Comparison of ENCODE assay signal across 8 mouse cellular contexts in genomic region chr5:73854025-73854773, GRCm38 (mm10).
DNase-seq lines count a peak whose midpoint lies in the region; ATAC-seq and TF ChIP-seq lines count a peak whose summit lies in the region.

No protein-coding gene starts in this region.

- intact Hi-C loops in heart, postnatal 25 days (cut with DNase I) = loop anchor here (2.0 to 10.0 kb wide), 6 partner anchors 27 to 1303 kb away; no protein-coding TSS in a partner anchor

- no peak for TF ChIP-seq POLR2A in olfactory bulb, adult 2 months (IDR thresholded peaks at IDR 0.05; ENCODE audit: insufficient read depth, low read depth, low read length)

- H3K27ac ChIP-seq in forebrain, postnatal 0 days (ENCODE audit: low read depth, low read length) = no peak overlapping the region
- H3K27ac ChIP-seq in liver, postnatal 0 days (ENCODE audit: low read depth) = no peak overlapping the region
- H3K27ac ChIP-seq in olfactory bulb, adult 2 months (ENCODE audit: insufficient read depth, low read depth, low read length) = 0 out of 2 replicates have a peak overlapping the region, but pooled peaks have one; percentile 8

- H3K4me3 ChIP-seq in forebrain, postnatal 0 days (ENCODE audit: low read depth, low read length) = peak overlapping the region; percentile 15; the same call in 1 of the 2 replicates
- H3K4me3 ChIP-seq in liver, postnatal 0 days (ENCODE audit: low read depth, low read length) = no peak overlapping the region
- peak overlapping the region; percentile 15; the same call in 1 of the 2 replicates for H3K4me3 ChIP-seq in olfactory bulb, adult 2 months (ENCODE audit: insufficient read depth, low read depth, low read length)

- no peaks in the 10 kb centered on the region for H3K27me3 ChIP-seq in forebrain, postnatal 0 days (ENCODE audit: insufficient read depth, low read length)
- no peaks in the 10 kb centered on the region for H3K27me3 ChIP-seq in liver, postnatal 0 days (ENCODE audit: insufficient read depth, low read length)

- 34% methylated on average over 22 of the region's 22 CpGs for WGBS in forebrain, postnatal 0 days
- 47% methylated on average over 22 of the region's 22 CpGs for WGBS in liver, postnatal 0 days (ENCODE audit: insufficient replicate concordance)
- 20% methylated on average over 22 of the region's 22 CpGs for WGBS in olfactory bulb, adult 2 months

- peak; percentile 99 for ATAC-seq in forebrain, postnatal 0 days
- ATAC-seq in liver, postnatal 0 days = no peak

- peak; percentile 97 for TF ChIP-seq CTCF in forebrain, postnatal 0 days (IDR thresholded peaks at IDR 0.05; ENCODE audit: low read depth)
- TF ChIP-seq CTCF in liver, postnatal 0 days (IDR thresholded peaks at IDR 0.05; ENCODE audit: low read depth) = peak; percentile 82
- peak; percentile 76 for TF ChIP-seq CTCF in olfactory bulb, adult 2 months (IDR thresholded peaks at IDR 0.05; ENCODE audit: insufficient read depth, low read depth, low read length)

- 0 out of 2 replicates have a peak overlapping the region, but pooled peaks have one; percentile 33 for H3K9ac ChIP-seq in forebrain, postnatal 0 days
- H3K9ac ChIP-seq in liver, postnatal 0 days (replicated peaks) = no peak overlapping the region

- H3K9me3 ChIP-seq in forebrain, postnatal 0 days (ENCODE audit: low read length) = no peaks in the 10 kb centered on the region
- no peaks in the 10 kb centered on the region for H3K9me3 ChIP-seq in liver, postnatal 0 days (ENCODE audit: low read length)

- TF ChIP-seq EP300 in liver, postnatal 0 days (IDR thresholded peaks at IDR 0.05; ENCODE audit: low read depth) = no peak

- no peaks in the 10 kb centered on the region for H3K36me3 ChIP-seq in forebrain, postnatal 0 days (ENCODE audit: insufficient read depth)
- H3K36me3 ChIP-seq in liver, postnatal 0 days (replicated peaks; ENCODE audit: insufficient read depth, low read length) = no peaks in the 10 kb centered on the region

- DNase-seq in Muller cell, postnatal 12 days (ENCODE audit: inconsistent ontology term) = peak; percentile 81
- DNase-seq in cerebellum, adult 18-20 months = peak; percentile 80 to 81
- peak; percentile 95 for DNase-seq in forebrain, postnatal 0 days
- DNase-seq in heart, postnatal 25 days (ENCODE audit: low spot score) = peak; percentile 57
- peak; percentile 82 to 87 for DNase-seq in kidney, postnatal 4 days
- peak; percentile 66 for DNase-seq in liver, postnatal 0 days
- peak; percentile 63 for DNase-seq in thymus, postnatal 4 days

- H3K4me2 ChIP-seq in forebrain, postnatal 0 days (ENCODE audit: low read depth) = peak overlapping the region; percentile 29
- H3K4me2 ChIP-seq in liver, postnatal 0 days (ENCODE audit: low read depth, low read length) = no peak overlapping the region

- H3K4me1 ChIP-seq in forebrain, postnatal 0 days (ENCODE audit: insufficient read depth) = peaks cover 3% of the 10 kb centered on the region; the same call in 1 of the 2 replicates
- no peaks in the 10 kb centered on the region for H3K4me1 ChIP-seq in liver, postnatal 0 days (ENCODE audit: insufficient read depth)
- H3K4me1 ChIP-seq in olfactory bulb, adult 2 months (ENCODE audit: control insufficient read depth, insufficient read depth, low read length) = peaks cover 2% of the 10 kb centered on the region; the same call in 1 of the 2 replicates
